Mouse (Mus musculus): ENCODE results near the gene Cdiptos. TPM values are rescaled to one million over a fixed set of nuclear protein-coding genes. Genes with fewer than 3 reads are reported as not detected.

Gene Cdiptos
- total RNA-seq, 2 experiments from 2014 or later: 0.45 to 0.59 TPM

DNA sequence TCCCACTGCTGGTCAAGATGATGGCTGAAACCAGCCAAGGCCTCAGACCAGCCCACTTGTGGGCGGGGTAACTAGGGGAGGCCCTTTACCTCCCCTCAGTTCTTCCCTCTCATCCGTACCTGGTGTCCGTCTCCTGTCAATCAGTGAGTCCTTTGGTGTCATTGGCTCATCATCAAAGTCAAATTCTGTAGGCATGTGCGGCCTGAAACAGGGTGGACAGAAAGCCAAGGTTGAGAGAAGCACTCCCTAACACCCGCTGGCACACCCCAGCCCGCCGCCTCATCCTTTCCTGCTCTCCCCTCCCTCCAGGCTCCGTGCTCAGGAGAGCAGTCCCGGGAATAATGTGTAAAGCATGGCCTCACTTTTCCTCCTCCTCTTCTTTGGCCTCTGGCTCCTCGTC is 40.2 kb upstream of the Cdiptos start:
- no peak for DNase-seq
- intact Hi-C loops (cut with DNase I): loop anchor here (10.0 kb wide), 1 partner anchor 89 kb away; no protein-coding TSS in a partner anchor

DNA sequence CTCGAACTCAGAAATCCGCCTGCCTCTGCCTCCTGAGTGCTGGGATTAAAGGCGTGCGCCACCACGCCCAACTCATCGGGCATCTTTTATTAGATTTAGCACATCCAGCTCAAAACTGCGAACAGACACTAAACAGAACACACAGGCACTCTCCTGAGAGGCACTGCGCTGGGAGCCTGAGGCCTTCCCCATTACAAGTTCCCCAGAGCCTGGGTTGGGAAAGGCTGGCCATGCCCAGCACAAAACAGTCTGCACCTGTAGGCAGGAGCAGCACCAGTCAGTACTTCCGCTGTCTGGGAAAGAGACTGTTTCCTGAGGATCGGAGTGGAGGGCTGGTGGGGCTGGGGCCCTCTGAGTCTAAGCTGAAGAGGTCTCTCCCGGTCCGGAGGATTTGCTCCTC is 39.1 kb upstream of the Cdiptos start:
- intact Hi-C loops (cut with DNase I): loop anchor here (2.0 to 10.0 kb wide), 2 partner anchors 38 to 90 kb away; partner anchors contain the start of gene Cdiptos

DNA sequence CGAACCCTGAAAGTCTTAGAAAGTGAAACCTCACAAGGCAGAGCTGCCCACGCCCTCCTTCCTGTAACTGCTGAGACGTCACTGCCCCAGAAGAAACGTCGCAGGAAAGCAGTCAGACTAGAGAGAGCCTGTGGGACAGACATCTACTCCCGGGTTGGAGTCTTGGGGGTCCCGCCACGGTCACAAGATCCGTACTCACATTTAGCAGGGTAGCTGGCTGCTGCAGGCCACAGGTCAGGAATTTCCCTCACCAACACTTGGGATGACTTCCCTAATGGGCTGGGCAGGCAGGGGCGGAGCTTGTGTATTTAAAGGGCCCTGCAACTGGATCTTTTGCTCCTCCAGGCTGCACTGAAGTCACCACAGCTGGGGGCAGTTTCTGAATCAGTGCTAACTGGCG is 38.4 kb upstream of the Cdiptos start, which contains the start of gene Mvp:
Mvp (minus strand) TSS at position 302 of the 400 bp plus-strand sequence.
- peak; percentile 68 to 74 for DNase-seq
- intact Hi-C loops (cut with DNase I): loop anchor here (2.0 to 10.0 kb wide), 2 partner anchors 38 to 90 kb away; partner anchors contain the start of gene Cdiptos

More for the DNA sequence above, 39.1 kb upstream of the Cdiptos start:
- no peak for DNase-seq

DNA sequence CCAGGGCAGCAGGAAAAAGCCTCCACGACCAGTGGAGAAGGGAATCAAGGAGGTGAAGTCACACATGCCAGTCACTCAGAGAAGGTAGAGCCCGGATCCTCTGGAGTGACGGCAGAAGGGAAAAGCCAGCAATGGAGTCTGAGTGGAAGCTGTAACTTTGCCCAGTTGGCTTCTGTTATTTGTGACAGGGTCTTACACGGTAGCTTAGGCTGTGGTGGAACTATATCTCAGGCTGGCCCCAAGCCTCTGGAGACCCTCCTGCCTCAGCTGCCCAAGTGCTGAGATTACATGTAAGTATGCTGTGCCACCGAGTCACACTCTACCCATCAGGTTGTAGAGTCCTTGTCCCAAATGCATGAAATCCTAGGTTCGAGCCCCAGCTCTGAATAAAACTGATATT is 37.5 kb upstream of the Cdiptos start:
- intact Hi-C loops (cut with DNase I): loop anchor here (10.0 kb wide), 1 partner anchor 91 kb away; no protein-coding TSS in a partner anchor
- DNase-seq: no peak

DNA sequence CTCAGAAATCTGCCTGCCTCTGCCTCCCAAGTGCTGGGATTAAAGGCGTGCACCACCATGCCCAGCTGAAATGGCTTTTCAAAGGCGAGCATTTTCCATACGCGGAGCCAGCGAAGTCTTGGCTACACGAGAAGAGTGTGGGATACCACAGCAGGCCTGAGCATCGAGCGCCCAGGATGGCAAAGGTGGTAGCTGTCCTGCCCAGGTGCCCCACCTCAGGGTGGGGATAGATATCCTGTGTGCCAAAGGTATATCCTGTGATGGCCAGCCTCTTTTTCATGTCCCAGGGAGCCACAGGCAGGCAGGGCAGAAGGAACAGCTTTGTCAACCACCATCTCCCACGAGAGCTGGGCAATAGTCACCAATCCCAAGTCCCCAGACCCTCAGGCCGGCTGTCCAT is 36.9 kb upstream of the Cdiptos start:
- DNase-seq: no peak
- intact Hi-C loops (cut with DNase I): loop anchor here (10.0 kb wide), 1 partner anchor 92 kb away; no protein-coding TSS in a partner anchor

DNA sequence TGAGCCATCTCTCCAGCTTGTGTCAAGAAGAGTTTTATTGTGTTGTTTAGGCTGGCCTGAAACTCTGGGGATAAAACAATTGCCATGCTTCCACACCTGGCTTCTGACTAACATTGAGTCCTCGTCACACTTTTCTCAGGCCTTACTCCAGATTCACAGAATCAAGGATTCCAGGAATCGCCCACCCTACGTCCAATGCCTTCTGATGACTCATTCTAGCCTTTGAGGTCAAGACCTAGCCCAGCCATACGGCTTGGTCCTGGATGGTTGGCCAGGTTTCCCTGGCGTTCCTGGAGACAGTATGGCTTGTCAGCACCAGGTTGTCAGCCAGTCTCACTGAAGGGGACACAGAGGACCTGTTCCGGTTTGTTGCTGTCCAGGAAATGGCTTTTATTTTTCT is 36.5 kb upstream of the Cdiptos start:
- DNase-seq: no peak
- intact Hi-C loops (cut with DNase I): loop anchor here (10.0 kb wide), 1 partner anchor 92 kb away; no protein-coding TSS in a partner anchor

DNA sequence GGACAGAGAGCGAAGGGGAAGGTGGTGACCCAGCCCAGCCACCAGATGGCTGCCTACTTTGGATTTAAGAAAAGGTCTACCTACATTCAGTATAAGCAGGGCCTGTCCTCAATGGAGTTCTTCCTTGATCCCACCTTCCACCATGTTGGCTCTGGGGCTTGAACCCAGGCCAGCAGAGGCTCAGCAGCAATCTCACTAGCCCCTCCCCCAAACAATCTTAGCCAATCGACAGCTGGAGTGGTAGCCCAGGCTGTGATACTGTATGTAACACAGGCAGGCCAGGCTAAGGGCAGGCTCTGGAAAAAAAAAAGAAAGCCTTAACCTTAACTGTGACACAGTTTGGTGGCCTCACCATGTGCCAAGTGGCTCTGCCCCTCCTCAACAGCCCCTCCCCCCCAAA is 35.8 kb upstream of the Cdiptos start:
- intact Hi-C loops (cut with DNase I): loop anchor here (10.0 kb wide), 1 partner anchor 93 kb away; no protein-coding TSS in a partner anchor
- no peak for DNase-seq

DNA sequence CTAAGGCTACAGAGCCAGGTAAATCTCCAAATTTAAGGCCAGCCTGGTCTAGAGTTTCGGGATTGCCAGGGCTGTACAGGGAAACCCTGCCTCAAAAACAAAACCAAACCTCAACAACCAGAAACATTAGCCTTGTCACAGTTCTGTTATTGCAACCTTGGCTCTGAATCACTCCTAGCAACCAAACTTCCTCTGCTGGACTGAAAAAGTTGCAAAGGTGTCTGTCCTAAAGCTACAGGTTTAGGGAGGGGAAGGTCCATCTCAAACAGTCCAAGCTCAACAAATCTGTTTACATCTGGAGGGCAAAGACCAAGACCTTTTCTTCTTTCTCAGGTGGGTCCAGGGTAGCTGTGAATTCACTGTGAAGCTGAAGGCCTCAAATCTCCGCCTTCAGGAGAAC is 35.2 kb upstream of the Cdiptos start:
- DNase-seq: no peak
- intact Hi-C loops (cut with DNase I): loop anchor here (10.0 kb wide), 1 partner anchor 94 kb away; no protein-coding TSS in a partner anchor

DNA sequence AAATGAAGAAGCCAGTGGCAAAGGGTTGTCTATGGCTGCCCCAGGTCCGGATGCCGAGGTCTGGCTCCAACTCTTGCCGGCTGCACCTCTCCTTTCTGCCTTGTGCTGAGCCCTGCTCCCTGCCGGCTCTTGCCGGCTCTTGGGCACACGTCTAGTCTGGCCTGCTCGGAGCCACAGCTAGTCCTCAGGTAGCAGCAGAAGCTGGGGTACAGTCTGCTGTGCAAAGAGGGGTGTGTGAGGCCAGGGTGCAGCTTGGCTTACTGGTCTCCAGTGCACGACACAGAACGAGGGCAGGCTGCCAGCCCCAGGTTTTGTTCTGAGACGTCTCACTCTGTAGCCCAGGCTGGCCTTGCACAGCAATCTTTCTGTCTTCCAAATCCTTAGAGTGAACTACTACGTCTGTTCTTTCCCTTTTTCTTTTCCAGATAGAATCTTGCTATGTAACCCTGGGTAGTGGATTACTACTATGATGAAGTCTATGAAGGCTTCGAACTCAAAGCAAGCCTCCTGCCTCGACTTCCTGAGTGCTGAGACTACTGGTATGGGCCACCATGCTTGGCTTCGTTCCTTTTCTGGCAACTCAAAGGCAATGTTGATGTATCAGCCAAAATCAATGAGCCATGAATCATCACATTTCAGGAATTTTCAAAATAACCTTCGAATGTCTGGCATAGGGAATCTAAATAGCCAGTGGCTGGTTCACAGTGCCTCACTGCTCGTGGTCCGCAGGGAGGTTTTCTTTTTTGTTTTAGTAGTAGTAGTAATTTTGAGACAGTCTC is 33.6 kb upstream of the Cdiptos start:
- intact Hi-C loops (cut with DNase I): loop anchor here (10.0 kb wide), 1 partner anchor 95 kb away; no protein-coding TSS in a partner anchor
- DNase-seq: no peak

DNA sequence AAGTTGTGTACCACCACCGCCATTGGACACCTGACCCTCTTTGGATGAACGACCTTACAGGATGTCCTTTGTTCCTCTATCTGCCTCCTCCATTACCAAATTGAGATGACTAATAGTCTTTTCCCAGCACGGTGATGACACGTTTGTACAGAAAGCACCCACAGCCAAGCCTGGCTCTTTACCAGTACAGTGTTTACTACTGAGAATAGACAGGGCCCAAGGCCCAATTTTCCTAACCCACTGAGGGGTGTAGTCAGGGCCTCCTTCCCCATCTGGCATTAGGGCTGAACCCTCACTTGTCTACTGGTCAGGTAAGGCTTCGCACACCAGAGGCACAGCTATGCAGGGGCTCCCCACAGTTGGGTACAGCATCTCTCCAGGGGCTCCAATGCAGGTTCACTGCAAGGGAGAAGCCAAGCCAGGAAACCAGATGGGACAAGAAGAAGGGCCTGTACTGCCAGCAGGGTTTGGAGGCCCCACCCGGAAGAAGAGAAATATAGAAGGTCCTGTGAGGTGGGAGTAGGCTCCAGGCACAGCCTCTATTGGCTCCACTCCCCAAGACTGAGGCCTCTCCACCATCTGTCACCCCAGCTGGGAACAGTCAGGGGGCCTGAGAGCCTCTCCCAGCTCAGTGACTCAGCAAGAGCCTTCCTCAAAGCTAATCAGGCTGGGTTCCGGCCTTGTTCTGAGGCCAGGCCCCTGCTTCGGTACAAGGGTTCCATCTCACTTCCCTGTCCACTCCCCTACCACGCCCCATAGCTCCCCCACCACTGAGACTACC is 32.5 kb upstream of the Cdiptos start:
- intact Hi-C loops (cut with DNase I): no loop called here
- peak; percentile 80 to 83 for DNase-seq

DNA sequence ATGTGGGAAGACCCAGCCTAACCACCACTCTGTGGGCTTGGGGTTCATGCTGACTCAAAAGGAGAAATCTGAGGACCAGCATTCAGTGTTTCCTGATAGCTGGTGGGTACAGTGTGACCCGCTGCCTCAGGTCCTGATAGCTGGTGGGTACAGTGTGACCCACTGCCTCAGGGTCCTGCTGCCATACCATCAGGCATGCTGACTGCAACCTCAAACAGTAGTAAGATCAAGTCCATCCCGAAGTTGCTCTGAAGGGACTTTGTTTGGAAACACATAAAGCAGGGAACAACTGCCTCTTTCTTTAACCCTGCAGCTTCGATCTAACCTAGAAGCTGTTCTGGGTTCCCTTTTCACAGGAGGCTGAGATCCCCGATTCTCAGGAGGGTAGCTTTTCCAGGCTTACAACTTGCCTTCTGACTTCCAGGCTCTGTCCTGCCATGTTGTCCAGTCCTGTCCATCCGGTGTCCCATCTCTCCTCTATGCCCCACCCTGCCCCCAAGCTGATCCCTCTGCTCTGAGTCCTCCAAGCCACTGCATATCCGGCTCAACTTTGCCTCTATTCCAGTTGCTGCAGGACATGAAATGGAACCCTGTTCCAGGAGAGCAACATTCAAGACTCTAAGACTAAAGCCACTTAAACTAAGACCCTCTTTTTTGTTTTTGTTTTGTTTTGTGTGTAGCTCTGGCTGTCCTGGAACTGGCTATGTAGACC is 31.6 kb upstream of the Cdiptos start:
- intact Hi-C loops (cut with DNase I): no loop called here
- no peak for DNase-seq

DNA sequence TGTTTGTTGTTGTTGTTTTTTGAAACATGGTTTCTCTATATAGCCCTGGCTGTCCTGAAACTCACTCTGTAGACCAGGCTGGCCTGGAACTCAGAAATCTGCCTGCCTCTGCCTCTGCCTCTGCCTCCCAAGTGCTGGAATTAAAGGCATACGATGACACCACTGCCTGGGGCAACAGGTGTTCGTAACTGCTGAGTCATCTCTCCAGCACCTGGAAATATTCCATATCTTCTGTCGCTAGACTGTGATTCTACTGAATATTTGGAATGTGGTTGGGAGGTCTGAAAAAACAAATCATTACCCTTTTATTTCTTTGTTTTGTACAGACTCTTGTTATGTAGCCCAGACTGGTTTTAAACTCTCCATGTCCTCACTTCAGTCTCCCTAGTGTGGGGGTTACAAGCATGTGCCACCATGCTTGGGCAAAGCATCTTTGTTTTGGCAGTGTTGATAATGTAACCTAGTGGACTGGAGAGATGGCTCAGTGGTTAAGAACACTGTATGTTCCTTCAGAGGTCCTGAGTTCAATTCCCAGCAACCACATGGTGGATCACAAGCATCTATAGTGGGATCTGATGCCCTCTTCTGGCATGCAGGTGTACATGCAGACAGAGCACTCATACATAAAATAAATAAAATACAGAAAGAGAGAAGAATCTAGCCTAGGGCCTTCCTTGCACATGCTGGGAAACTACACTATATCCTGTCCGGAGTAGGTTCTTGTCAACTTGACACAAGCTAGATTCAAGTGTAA is 28.4 kb upstream of the Cdiptos start:
- intact Hi-C loops (cut with DNase I): no loop called here
- no peak for DNase-seq

DNA sequence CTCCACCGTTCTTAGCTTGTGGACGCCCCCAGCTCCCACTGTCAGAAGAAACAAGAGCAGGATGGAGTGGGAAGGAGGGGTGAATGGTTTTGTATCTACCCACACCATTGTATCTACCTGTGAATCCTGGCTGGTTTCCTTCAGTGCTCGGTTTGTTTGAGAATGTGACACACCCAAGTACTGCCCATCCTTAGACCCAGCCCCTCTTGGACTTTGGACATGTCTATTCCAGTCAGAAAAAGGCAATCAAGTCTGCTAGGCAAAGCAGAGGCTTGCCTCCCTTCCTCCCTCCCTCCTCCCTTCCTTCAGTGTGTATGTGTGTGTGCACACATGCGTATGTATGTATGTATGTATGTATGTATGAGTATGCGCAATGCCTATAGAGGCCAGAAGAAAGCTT is 27.7 kb upstream of the Cdiptos start:
- DNase-seq: no peak
- intact Hi-C loops (cut with DNase I): no loop called here

DNA sequence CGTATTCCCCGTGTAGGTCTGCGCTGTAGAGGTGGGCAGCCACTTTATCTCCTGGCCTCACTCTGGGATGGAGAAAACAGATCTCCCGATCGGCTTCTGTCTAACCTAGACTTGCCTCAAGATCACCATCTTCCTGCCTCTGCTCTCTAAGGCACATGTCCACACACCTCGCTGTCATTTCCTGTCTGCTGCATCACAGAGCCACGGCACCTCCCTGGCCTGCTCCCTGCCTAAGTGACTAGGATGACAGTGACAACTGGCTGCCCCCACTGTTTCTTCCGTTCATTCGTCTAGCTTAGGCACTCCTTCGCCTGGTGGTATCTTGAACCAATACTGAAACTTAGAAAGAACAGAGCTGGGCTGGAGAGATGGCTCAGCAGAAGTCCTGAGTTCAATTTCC is 23.7 kb upstream of the Cdiptos start:
- intact Hi-C loops (cut with DNase I): no loop called here
- no peak for DNase-seq

DNA sequence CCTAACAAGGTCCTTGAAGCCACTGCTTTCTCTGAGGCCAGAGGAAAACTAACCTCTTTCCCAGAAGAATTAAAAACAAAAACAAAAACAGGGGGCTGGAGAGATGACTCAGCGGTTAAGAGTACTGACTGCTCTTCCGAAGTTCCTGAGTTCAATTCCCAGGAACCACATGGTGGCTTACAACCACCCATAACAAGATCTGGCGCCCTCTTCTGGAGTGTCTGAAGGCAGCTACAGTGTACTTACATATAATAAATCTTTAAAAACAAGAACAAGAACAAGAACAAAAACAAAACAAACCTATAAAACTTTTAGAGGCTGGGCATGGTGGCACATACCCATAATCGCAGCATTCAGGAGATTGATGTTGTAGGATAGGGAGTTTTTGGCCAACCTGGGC is 20.6 kb upstream of the Cdiptos start:
- intact Hi-C loops (cut with DNase I): no loop called here
- no peak for DNase-seq

DNA sequence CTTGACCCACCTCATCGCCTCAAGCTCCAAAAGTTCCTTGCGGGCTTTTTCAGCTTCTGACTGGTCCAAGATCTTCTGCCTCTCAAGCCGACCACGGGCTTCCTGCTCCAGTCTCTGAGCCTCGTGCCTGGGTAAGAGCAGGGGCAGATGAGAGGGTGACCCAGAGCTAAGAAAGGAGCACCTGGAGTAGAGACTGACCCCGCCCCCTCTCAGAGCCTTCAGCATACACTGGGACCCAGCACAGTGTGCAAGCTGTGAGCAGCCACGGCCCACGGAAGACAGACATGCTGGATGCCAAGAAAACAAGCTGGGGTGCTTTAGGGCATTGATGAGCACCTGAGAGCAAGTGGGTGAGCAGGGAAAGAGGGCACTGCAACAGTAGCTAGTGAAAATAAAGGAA is 12.9 kb upstream of the Cdiptos start:
- intact Hi-C loops (cut with DNase I): no loop called here
- no peak for DNase-seq

DNA sequence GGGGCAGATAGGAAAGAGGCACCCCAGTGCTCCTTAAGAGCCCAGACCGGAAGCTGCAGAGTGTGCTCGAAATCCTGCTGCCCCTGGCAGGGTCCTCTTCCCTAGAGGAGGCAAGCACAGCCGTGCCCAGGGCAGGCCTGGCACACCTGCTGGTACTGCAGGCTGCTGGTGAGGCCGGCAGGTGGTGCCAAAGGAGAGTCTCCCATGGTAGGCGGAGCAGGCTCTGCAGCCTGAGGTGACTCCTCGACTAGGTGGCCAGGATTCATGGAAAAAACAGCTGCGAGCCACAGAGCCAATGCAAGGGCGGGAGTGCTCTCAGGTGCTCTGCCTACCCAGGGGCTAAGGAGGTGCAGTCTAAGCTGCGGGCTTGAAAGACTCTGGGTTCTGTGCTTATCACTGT is 10.4 kb upstream of the Cdiptos start:
- peak; percentile 36 to 62 for DNase-seq
- intact Hi-C loops (cut with DNase I): loop anchor here (2.0 kb wide), 1 partner anchor 118 kb away; no protein-coding TSS in a partner anchor

DNA sequence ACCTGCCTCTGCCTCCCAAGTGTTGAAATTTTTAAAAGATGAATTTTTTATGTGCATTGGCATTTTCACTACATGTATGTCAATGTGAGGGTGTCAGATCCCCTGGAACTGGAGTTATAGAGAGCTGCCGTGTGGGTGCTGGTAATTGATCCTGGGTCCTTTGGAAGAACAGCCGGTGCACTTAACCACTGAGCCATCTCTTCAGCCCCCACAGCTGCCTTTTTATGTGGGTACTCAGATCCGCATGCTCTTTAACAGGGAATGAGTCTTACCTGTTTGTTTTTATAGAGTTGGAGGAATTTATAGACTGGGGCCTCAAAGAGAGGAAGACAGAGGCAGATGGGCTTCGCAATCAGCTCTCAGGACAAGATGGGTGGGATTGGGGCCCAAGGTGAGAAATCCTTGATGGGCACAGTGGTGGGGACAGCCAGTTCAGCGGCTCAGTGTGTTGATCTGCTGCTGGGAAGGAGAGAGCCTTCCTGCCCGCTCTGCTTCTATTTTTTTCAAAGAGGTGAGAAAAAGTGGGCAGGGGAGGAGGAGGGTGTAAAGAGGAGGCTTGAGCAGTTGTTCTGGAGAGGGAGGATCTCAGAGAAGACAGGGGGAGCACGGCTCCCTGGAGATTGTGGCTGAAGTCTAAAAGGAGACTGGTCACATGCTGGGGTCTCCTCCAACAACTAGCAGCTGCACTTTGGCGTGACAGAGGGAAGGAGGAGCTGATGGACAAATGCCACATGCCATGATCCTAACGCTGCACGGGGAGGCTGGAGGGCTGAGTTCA is 9.0 kb upstream of the Cdiptos start:
- intact Hi-C loops (cut with DNase I): no loop called here
- peak in 1 of 2 experiments; percentile 44 for DNase-seq

DNA sequence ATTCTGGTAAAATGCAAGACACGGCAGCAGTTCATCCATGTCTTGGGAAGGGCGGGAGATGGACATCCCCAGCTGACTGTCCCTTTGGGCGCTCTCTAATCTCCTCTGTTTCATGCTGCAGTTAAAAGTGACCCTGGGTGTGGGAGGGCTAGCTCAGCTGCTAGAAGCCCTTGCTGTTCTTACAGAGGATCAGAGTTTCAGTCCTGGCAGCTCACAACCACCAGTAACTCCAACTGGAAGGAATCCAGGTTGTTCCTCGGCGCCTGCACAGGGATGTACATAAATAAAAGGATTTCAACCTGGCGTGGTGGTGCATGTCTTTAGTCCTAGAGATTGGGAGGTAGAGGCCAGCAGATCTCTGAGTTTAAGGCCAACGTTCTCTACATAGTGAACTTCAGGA is 7.2 kb upstream of the Cdiptos start:
- intact Hi-C loops (cut with DNase I): no loop called here
- no peak for DNase-seq

All from heart, postnatal 14 days (tissue).